Mouse (Mus musculus): Measurements from ENCODE around the gene Slc7a1.

Slc7a1 gene

GRCm38 (mm10) chr5:148399660-148400443 is at the start of gene Slc7a1:
Slc7a1 (minus strand) TSS chr5:148399904.
- in situ Hi-C loops (cut with MboI), result no loop called here

DNA sequence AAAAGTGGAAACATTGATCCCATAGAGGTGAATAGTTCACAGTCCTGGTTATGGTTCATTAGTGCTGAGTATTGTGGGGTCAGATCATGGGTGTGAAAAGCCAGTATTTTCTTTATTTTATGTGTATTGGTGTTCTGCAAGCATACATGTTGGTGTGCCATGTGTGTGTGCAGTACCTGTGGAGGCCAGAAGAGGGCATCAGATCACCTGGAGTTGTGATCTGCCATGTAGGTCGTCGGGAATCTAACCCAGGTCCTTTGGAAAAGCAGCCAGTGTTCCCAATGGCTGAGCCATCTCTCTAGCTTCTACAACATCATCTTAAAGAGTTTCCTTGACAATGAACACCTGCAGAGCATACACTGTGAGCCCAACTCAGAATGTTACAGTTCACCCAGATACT is 45.3 kb upstream of the Slc7a1 start:
- in situ Hi-C loops (cut with MboI), result loop anchor here (10.0 kb wide), 1 partner anchor 110 kb away; no protein-coding TSS in a partner anchor

GRCm38 (mm10) chr5:148443734-148444133 is 44.0 kb upstream of the Slc7a1 start:
- in situ Hi-C loops (cut with MboI), result loop anchor here (10.0 kb wide), 1 partner anchor 109 kb away; no protein-coding TSS in a partner anchor

GRCm38 (mm10) chr5:148435660-148436059 is 36.0 kb upstream of the Slc7a1 start:
- in situ Hi-C loops (cut with MboI), result no loop called here

DNA sequence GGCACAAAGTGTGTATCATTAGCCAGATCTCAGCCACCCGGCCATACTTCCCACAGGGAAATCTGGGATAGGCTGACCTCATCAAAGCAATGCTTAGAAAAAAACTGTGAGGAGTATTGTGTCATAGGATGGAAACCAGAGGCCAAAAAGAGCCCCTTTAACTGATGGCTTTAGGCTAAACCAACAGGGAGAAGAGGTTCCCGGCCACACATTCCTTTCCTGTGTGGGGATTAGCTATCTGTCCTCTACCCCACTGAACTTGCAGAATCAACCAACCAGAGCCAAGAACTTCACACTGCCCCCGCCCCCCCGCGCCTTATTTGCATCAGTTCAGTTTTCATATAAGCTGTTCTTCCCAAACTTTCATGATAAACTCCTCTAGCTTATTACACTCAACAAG is 32.4 kb upstream of the Slc7a1 start:
- in situ Hi-C loops (cut with MboI), result no loop called here

- in situ Hi-C loops (cut with MboI), result no loop called here
Measured at GRCm38 (mm10) chr5:148428846-148429245, 29.1 kb upstream of the Slc7a1 start.

DNA sequence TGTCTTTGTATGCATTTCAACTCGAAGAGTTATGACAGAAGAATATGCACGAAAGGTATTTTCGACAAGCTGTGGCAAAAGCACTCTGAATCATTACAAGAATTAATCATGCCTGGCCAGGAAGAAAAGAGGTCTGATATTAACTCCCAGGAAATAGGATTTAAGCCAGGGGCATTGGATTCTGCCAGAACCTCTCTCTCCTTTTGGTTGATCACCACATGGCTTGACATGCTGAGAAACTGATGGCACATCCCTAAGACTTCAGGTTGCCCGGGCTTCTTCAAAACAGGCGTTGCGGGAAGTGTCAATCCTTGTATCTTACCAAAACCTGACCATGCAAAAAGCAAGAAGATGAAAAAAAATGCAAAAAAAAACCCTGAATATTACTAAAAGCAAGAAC is 25.4 kb upstream of the Slc7a1 start:
- in situ Hi-C loops (cut with MboI), result no loop called here

DNA sequence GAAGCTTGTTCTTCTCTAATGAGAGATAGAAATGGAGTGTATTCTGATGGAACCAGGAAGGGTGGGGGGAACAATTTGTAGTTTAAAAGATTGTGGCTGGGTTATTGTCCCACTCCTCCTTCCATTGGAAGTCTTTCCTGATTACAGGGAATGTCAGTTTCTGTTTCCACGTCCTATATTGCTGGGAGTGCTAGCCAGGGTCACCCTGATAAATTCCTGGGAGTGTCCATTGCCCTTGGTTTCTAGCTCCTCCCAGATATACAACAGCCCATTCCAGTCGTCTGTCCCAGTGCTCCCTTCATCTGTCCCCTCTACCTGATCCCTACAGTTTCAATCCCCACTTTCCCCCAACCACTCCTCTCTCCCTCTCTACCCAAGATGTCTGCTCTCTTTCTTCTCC is 21.6 kb upstream of the Slc7a1 start:
- in situ Hi-C loops (cut with MboI), result no loop called here

DNA sequence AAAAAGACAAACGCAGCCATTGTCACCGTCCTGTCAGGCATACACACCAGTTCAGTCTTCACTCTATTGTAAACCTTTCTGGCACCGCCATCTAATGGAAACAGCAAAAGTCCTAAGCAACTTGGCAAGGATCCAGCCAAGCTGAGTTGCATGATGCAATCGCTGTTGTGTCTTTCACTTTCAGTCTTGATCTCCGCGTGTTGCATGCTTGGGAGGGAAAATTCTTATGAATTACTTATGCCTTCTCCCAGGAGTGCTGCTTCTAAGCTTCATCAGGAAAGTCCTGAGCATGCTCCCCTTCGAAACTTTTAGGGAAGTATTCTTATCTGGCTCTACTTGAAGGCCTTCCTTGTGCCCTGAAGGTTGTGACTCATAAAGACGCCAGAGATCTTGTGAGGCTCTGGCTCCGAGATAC is 19.4 kb upstream of the Slc7a1 start:
- in situ Hi-C loops (cut with MboI), result no loop called here

DNA sequence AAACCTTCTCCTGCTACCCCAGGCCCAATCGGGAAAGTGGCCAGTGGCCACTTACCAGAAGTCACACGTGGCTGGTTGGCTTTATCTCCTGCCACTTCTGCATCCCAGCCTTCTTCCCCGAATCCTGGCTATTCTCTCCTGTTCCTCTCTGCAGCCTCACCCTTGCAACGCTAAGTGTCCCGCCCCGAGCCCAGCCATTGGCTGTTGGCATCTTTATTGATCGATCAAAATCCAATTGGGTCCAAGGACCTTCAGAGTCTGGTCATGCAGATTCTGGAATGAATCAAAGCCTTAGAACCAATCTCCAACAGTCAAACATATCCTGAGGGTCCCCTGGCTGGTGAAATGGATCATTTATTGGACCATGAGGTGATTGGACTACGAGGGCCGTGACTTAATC is 18.7 kb upstream of the Slc7a1 start:
- in situ Hi-C loops (cut with MboI), result no loop called here

DNA sequence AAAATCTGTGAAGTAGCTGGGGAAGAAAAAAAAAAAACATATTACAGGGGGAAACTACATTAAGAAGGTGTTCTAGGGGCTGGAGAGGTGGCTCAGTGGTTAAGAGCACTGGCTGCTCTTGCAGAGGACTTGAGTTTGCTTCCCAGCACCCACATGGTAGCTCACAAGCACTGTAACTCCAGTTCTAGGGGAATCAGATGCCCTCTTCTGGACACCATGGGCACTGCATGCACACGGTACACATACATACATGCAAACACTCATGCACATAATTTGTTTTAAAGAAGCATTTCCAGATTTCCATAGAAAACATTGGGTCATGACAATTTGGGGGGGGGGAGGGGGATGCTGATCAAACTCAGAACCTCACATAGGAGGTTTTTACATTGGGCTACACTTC is 18.1 kb upstream of the Slc7a1 start:
- in situ Hi-C loops (cut with MboI), result no loop called here

DNA sequence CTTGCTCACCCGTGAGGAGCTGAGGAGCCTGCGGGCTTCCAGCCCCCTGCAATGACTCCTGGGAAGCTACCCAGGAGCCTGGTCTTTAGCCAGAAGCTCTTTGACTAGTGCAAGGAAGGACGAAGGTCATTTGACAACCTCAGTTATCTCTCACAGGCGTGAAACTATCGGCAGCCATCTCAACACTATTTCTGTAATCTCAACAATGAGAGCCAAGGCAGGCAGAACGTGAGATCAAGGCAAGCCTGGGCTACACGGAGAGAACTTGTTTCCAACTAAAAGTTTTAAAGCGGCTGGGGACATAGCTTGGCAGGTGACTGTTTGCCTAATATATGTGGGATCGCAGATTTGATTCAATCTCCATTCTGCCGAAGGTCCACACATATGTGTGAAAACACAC is 16.8 kb upstream of the Slc7a1 start:
- in situ Hi-C loops (cut with MboI), result no loop called here

DNA sequence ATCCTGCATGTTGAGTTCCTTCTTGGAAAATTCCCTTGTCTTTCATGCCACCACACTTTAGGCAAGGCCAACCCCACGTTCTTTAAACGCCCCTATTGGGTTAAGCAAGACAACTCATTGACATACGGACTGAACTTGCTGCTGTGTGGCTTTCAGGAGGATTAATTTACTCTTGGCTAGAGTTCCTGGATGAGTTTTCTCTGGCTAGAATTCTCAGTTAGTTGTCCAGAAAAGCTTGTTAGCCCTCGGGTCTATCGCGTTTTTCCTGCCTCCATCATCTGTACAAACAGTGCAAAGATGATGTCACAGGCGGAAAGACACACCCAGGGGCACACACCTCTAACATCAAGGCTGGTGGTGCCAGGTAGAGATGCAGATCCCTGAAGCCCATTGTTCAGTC is 14.5 kb upstream of the Slc7a1 start:
- in situ Hi-C loops (cut with MboI), result no loop called here

GRCm38 (mm10) chr5:148412504-148412903 is 12.8 kb upstream of the Slc7a1 start:
- in situ Hi-C loops (cut with MboI), result no loop called here

DNA sequence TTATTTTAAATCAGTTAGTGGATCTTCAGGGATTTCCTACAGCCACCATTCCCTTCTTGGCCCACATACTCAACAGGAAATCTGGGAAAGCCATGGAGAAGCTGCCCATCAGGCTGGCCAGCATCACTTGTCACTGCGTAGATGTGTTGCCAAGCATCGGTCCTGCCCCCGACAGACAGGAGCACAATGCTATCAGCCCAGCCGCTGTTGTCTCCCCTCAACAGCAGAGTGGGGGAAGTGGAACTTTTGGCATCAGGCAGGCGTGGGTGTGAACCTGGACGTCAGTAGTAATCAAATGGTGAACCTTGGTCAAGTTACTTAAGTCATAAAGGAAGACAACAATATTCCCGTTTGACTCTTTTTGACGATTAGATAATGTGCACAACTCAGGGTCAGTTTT is 9.8 kb upstream of the Slc7a1 start:
- in situ Hi-C loops (cut with MboI), result no loop called here

DNA sequence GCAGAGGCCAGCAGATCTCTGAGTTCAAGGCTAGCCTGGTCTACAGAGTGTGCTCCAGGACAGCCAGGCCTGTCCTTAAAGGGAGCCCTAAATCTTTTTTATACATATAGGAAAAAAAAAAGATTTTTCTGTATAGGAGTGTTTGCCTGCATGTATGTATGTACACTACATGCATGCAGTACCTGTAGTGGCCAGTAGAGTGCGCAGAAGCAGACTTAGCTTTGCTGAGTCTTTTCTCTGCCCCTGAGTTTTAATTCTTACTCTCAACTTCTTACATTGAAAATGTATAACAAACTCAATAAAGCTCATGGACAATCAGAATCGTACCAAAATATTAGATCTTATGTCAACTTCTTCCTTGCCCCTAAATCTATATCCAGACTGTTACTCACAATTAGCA is 7.2 kb upstream of the Slc7a1 start:
- in situ Hi-C loops (cut with MboI), result no loop called here

DNA sequence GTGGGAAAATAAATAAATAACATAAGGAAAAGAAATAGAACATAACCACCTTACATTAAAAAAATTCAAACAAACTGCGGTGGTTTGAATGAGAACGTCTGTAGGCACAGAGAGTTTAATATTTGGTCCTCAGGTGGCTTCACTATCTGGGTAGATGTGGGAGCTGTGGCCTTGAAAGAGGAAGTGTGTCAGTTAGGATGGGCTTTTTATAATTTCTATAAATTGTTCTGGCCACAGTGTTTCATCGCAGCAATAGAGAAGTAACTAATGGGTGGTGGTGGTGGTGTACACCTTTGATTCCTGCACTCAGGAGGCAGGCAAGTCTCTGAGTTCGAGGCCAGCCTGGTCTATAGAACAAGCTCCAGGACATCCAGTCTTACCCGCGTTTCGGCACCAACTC is 4.8 kb upstream of the Slc7a1 start:
- in situ Hi-C loops (cut with MboI), result no loop called here

DNA sequence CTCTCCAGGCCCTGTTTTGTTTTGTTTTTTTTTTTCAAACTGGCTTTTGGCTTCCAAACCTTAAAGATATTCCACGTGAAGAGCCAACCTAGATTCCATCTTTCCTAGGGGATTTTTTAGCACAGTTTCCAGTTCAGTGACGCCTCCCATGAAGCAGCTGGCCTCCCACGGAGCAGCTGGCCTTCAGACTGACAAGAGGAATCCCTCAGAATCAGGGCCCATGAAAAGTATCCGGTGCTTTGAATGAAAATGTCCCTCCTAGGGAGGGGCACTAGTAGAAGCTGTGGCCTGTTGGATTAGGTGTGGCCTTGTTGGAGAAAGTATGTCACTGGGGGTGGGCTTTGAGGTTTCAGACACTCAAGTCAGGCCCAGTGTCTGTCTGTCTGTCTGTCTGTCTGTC is 2.9 kb upstream of the Slc7a1 start:
- in situ Hi-C loops (cut with MboI), result no loop called here

GRCm38 (mm10) chr5:148398766-148399659 is 691 bp downstream of the Slc7a1 start:
- in situ Hi-C loops (cut with MboI), result no loop called here

DNA sequence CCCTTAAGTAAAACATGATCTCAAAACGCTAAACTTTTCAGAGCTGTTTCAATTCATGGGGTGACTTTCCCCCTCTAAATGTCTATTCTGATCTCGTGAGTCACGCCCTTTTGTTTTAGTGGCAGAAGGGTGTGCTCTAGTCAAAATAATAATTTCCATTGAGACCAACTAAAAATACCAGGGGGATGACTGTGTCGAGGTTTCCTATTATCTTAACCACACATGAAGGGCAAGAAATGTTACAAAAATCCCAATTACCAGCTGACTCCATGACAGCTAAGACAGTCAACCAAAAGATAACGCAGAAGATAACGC is 1.3 kb downstream of the Slc7a1 start:
- in situ Hi-C loops (cut with MboI), result no loop called here

GRCm38 (mm10) chr5:148397911-148398310 is 1.8 kb downstream of the Slc7a1 start:
- in situ Hi-C loops (cut with MboI), result no loop called here

DNA sequence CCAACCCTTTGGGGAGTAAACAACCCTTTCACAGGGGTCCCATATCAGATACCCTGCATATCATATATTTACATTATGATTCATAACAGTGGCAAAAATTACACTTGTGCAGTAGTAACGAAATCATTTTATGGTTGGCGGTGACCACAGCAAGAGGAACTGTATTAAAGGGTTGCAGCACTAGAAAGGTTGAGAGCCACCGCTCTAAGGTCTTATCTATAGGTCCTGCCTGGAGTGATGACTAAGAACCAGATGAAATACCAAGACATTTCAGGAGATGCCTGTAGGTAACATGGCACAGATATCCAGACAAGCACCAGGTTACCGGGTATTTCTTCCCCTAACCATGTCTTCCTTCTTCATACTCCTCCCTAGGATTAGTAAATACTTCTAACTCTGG is 2.3 kb downstream of the Slc7a1 start:
- in situ Hi-C loops (cut with MboI), result no loop called here

DNA sequence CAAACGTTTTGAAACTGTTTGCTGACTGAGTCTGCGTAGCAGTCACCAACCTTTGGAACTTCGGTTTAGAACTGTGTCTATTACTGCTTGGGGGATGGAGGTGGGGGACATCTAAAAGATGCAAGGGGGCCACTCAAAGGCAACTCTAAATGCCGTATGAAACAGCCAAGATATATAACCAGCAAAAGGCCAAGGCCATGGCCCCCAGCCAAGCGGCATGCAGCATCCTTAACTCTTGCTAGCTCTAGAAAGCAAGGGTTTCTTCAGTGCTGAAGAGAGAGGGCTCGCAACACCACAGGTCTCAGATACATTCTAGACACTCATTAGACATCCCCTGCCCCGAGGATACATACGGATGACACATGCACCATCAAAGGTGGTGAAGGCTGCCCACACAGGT is 6.4 kb downstream of the Slc7a1 start:
- in situ Hi-C loops (cut with MboI), result no loop called here

Data from mature B cell (primary cell).